Mouse (Mus musculus): Measurements from ENCODE around the gene Man1a. TPM values are rescaled to one million over a fixed set of nuclear protein-coding genes. Genes with fewer than 3 reads are reported as not detected.

Gene Man1a
- polyA plus RNA-seq, 1 experiment: 35.7 TPM

DNA sequence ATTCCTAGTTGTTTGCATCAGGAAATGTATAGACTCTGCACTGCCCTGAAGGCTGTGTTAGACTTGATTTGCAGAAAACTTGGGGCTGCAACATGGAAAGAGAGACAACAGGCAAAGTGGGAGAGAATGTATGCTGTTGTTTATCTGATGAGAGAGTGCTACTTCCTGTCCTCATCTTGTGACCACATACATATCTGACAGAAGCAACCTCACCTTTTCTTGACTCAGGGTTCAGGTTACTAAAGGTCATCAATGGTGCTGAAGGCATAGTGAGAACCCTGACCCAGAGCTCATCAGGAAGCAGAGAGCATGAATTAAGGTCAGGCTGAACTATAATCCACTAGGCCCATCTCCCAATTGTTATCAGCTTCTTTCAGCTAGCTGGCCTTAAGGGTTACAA is 15.7 kb upstream of the Man1a start:
- H3K27me3 ChIP-seq (ENCODE audit: control insufficient read depth, insufficient read depth, low read length): no peaks in the 10 kb centered on the region
- H3K36me3 ChIP-seq (ENCODE audit: control insufficient read depth, insufficient read depth, low read length): no peaks in the 10 kb centered on the region
- no peak for TF ChIP-seq CTCF (IDR thresholded peaks at IDR 0.05; ENCODE audit: extremely low read depth, insufficient read depth, insufficient read length, insufficient replicate concordance)
- no peak for TF ChIP-seq POLR2A (IDR thresholded peaks at IDR 0.05; ENCODE audit: low read depth, low read length)
- no peaks in the 10 kb centered on the region for H3K4me1 ChIP-seq (ENCODE audit: control insufficient read depth, insufficient read depth, insufficient read length)
- no peak for DNase-seq (ENCODE audit: low read depth in 1 of 2, low spot score in 2 of 2)
- no peak overlapping the region for H3K4me3 ChIP-seq (ENCODE audit: extremely low read depth, insufficient read depth, insufficient read length)
- no peak overlapping the region for H3K27ac ChIP-seq (ENCODE audit: insufficient read depth, low read length)

DNA sequence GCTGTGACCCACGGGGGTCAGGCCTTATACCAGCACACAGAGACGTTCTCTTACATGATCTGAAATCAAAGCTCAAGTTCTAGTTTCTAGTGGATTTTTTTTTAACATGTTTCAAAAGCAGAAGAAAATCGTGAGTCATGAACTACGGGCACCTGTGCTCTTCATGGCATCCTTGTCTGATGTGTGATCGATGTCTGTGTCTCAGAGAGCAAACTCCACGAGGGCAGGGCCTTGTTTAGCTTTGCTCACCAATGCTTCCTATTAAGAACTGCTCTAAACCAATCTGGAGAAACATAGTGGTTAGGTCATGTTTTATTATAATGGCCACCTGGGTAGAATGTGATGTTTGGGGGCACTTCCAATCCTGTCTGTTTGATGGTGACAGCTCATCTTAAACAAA is 13.5 kb upstream of the Man1a start:
- DNase-seq (ENCODE audit: low read depth in 1 of 2, low spot score in 2 of 2): no peak
- Histone ChIP-seq H3K27ac (ENCODE audit: insufficient read depth, low read length) (no peak overlapping the region), H3K4me3 (ENCODE audit: extremely low read depth, insufficient read depth, insufficient read length) (no peak overlapping the region), H3K4me1 (ENCODE audit: control insufficient read depth, insufficient read depth, insufficient read length) (no peaks in the 10 kb centered on the region), H3K27me3 (ENCODE audit: control insufficient read depth, insufficient read depth, low read length) (no peaks in the 10 kb centered on the region), H3K36me3 (ENCODE audit: control insufficient read depth, insufficient read depth, low read length) (no peaks in the 10 kb centered on the region)
- WGBS: 86% methylated on average over 6 of the region's 6 CpGs
- no peak for TF ChIP-seq CTCF (IDR thresholded peaks at IDR 0.05; ENCODE audit: extremely low read depth, insufficient read depth, insufficient read length, insufficient replicate concordance)
- TF ChIP-seq POLR2A (IDR thresholded peaks at IDR 0.05; ENCODE audit: low read depth, low read length): no peak

DNA sequence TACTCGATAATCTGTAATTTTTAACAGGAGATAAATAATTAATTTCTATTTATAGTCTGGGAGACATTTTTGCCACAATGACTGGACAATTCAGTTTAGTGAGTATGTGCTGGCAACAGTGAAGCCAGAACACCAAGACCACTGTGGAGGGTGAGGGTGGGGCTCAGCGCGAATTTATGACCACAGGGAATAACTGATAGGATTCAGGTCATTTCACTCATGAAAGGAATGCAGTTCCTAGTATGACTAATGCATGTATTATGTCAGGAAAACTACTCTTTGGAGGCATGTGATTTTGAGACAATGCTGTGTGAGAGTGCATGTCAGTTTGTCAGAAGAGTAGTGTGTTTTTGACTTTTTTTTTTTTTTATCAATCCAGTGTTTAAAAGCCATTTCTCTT is 10.9 kb upstream of the Man1a start:
- no peak for DNase-seq (ENCODE audit: low read depth in 1 of 2, low spot score in 2 of 2)
- H3K4me1 ChIP-seq (ENCODE audit: control insufficient read depth, insufficient read depth, insufficient read length): no peaks in the 10 kb centered on the region
- H3K27ac ChIP-seq (ENCODE audit: insufficient read depth, low read length): no peak overlapping the region
- no peaks in the 10 kb centered on the region for H3K27me3 ChIP-seq (ENCODE audit: control insufficient read depth, insufficient read depth, low read length)
- H3K4me3 ChIP-seq (ENCODE audit: extremely low read depth, insufficient read depth, insufficient read length): no peak overlapping the region
- WGBS: 93% methylated on average over 3 of the region's 3 CpGs
- TF ChIP-seq CTCF (IDR thresholded peaks at IDR 0.05; ENCODE audit: extremely low read depth, insufficient read depth, insufficient read length, insufficient replicate concordance) (no peak), POLR2A (IDR thresholded peaks at IDR 0.05; ENCODE audit: low read depth, low read length) (no peak)
- H3K36me3 ChIP-seq (ENCODE audit: control insufficient read depth, insufficient read depth, low read length): no peaks in the 10 kb centered on the region

DNA sequence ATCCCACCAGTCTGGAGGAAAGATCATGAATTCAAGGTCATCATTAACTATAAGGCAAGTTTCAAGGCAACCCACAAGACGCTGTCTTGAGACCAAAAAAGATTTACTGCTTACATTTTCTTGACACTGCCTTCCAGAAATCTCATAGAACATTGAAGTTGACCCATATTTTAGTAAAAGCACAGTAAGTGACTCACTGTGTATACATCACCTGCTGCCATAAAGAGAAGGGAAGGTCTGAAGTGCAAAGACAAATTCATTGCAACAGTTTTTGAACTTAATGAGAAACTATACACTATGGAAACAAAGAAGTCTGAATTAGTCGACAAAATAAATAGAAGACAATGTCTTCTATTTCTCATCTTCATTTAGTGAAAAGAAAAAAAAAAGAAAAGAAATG is 8.7 kb upstream of the Man1a start:
- WGBS: 84% methylated on average over 2 of the region's 2 CpGs
- no peaks in the 10 kb centered on the region for H3K36me3 ChIP-seq (ENCODE audit: control insufficient read depth, insufficient read depth, low read length)
- no peak overlapping the region for H3K27ac ChIP-seq (ENCODE audit: insufficient read depth, low read length)
- no peak for TF ChIP-seq POLR2A (IDR thresholded peaks at IDR 0.05; ENCODE audit: low read depth, low read length)
- TF ChIP-seq CTCF (IDR thresholded peaks at IDR 0.05; ENCODE audit: extremely low read depth, insufficient read depth, insufficient read length, insufficient replicate concordance): no peak
- no peak overlapping the region for H3K4me3 ChIP-seq (ENCODE audit: extremely low read depth, insufficient read depth, insufficient read length)
- H3K4me1 ChIP-seq (ENCODE audit: control insufficient read depth, insufficient read depth, insufficient read length): no peaks in the 10 kb centered on the region
- H3K27me3 ChIP-seq (ENCODE audit: control insufficient read depth, insufficient read depth, low read length): no peaks in the 10 kb centered on the region
- DNase-seq (ENCODE audit: low read depth in 1 of 2, low spot score in 2 of 2): no peak

DNA sequence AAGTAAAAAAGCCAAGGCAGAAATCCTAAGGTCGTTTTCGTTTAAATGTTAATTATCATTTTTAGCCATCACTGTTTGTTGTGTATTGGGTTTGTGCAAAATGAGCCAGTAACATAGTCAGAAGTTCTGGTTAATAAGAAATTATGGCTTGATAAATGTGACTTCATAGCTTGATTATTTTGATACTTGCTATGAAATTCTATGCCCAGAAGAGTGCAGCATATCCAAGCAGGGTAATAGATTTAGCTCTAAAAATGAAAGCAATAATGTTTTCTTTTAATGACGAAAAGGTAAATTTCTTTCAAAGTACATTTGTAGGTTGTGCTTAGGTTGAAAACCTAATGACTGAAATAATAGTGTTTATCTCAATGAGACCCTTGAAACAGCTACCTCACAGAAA is 596 bp upstream of the Man1a start:
- no peak overlapping the region for H3K4me3 ChIP-seq (ENCODE audit: extremely low read depth, insufficient read depth, insufficient read length)
- peaks cover 5% of the 10 kb centered on the region; the same call in 1 of the 2 replicates for H3K36me3 ChIP-seq (ENCODE audit: control insufficient read depth, insufficient read depth, low read length)
- H3K27me3 ChIP-seq (ENCODE audit: control insufficient read depth, insufficient read depth, low read length): no peaks in the 10 kb centered on the region
- TF ChIP-seq POLR2A (IDR thresholded peaks at IDR 0.05; ENCODE audit: low read depth, low read length) (no peak), CTCF (IDR thresholded peaks at IDR 0.05; ENCODE audit: extremely low read depth, insufficient read depth, insufficient read length, insufficient replicate concordance) (no peak)
- no peak for DNase-seq (ENCODE audit: low read depth in 1 of 2, low spot score in 2 of 2)
- H3K4me1 ChIP-seq (ENCODE audit: control insufficient read depth, insufficient read depth, insufficient read length): peaks cover 3% of the 10 kb centered on the region
- H3K27ac ChIP-seq (ENCODE audit: insufficient read depth, low read length): no peak overlapping the region
- WGBS: 20% methylated on average over 3 of the region's 3 CpGs

DNA sequence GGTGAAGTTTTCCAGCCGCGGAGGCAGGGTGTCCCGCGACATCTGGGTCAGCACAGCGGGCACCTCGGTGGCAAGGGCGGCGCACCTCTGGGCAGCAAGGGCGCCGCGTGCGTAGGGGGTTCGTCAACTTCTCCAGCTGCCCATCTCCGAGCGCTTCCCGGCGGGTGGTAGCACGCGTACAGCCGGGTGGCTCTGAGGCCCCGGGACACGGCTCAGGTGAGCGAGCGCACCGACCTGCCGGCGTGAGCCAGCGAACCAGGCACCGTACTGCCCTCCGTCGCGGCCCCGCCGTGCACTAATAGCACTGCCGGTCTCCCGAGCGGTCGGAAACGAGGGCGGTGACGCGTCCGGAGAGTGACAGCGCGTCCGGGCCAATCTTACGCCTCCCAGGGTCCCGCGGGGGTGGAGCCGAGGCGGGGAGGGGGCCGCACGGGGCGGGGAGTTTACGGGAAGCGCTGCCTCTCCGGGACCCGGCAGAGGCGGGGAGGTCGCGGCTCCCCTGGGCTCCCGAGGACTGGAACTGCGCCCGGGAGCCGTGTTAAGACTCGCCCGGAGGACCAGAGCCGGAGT is 883 bp downstream of the Man1a start:
- H3K36me3 ChIP-seq (ENCODE audit: control insufficient read depth, insufficient read depth, low read length): peaks cover 8% of the 10 kb centered on the region
- WGBS: under 1% methylated on average over 68 of the region's 68 CpGs
- TF ChIP-seq CTCF (IDR thresholded peaks at IDR 0.05; ENCODE audit: extremely low read depth, insufficient read depth, insufficient read length, insufficient replicate concordance): no peak
- TF ChIP-seq POLR2A (IDR thresholded peaks at IDR 0.05; ENCODE audit: low read depth, low read length): peak; percentile 99
- peaks cover 5% of the 10 kb centered on the region for H3K4me1 ChIP-seq (ENCODE audit: control insufficient read depth, insufficient read depth, insufficient read length)
- peak overlapping the region; percentile 93 for H3K27ac ChIP-seq (ENCODE audit: insufficient read depth, low read length)
- DNase-seq (ENCODE audit: low read depth in 1 of 2, low spot score in 2 of 2): peak; percentile 71 to 98
- no peaks in the 10 kb centered on the region for H3K27me3 ChIP-seq (ENCODE audit: control insufficient read depth, insufficient read depth, low read length)
- H3K4me3 ChIP-seq (ENCODE audit: extremely low read depth, insufficient read depth, insufficient read length): peak overlapping the region; percentile 95

DNA sequence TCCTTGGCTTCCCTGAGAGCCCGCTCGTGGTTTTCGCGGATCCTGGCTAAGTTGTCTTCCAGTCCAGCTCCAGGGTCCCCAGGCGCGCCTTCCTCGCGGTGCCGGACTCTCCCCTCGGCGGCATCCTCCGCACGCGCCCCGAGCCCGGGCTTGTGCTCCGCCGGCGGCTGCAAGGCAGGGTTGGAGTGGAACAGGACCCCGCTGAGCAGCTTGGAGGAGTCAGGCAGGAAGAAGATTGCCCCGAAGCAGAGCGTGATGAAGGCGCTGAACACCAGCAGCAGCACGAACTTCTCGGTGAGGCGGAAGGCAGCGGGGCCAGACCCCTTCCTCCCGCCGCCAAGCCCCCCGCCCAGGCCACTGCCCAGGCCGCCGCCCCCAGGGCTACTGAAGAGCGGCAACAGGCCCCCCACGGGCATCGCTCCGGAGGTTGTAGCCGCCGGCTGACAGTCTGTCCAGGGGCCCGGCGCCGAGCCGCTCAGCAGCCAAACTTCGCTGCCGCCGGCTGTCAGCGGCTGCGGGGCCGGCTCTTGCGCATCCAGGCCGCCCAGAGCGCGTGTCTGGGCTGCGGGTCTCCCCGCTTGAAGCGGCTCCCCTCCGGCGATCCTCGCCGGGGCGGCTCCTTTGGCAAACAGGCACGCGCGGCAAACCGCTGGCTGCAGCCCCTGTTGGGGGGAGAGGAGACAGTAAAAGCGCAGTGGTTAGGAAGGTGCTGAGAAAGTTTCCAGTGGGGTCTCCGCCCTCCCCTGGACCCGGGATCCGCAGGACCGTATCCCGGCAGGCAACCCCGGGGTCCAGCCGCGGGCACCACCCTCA is 1.6 kb downstream of the Man1a start:
- peak in 1 of 2 experiments; percentile 44 for DNase-seq (ENCODE audit: low read depth in 1 of 2, low spot score in 2 of 2)
- no peak for TF ChIP-seq POLR2A (IDR thresholded peaks at IDR 0.05; ENCODE audit: low read depth, low read length)
- TF ChIP-seq CTCF (IDR thresholded peaks at IDR 0.05; ENCODE audit: extremely low read depth, insufficient read depth, insufficient read length, insufficient replicate concordance): no peak
- Histone ChIP-seq H3K27me3 (ENCODE audit: control insufficient read depth, insufficient read depth, low read length) (no peaks in the 10 kb centered on the region), H3K4me1 (ENCODE audit: control insufficient read depth, insufficient read depth, insufficient read length) (peaks cover 10% of the 10 kb centered on the region), H3K4me3 (ENCODE audit: extremely low read depth, insufficient read depth, insufficient read length) (peak overlapping the region; percentile 95), H3K27ac (ENCODE audit: insufficient read depth, low read length) (peak overlapping the region; percentile 93), H3K36me3 (ENCODE audit: control insufficient read depth, insufficient read depth, low read length) (peaks cover 10% of the 10 kb centered on the region)
- WGBS: under 1% methylated on average over 70 of the region's 73 CpGs

Data from spleen, adult 2 months (tissue).